Mouse (Mus musculus) erythroblast, embryonic 14.5 days (primary cell): Measurements from ENCODE around the gene D2hgdh.

Experiments used
- GATA1 ChIP-seq: IDR thresholded peaks from 2 replicates; pipeline ENCODE4 v1.6.1; 2012; ENCODE audit warnings: low read length, inconsistent platforms, mixed read lengths
- TAL1 ChIP-seq: IDR thresholded peaks from 3 replicates; pipeline ENCODE4 v1.6.1; 2012; ENCODE audit warnings: low read length, inconsistent platforms, mixed read lengths

- no peak for TF ChIP-seq TAL1
- TF ChIP-seq GATA1: no peak
Measured at GRCm38 (mm10) chr1:93837335-93837734, 12.6 kb downstream of the D2hgdh start.
